Mouse (Mus musculus): ENCODE data around the gene Irf2bpl. TPM values are rescaled to one million over a fixed set of nuclear protein-coding genes. Genes with fewer than 3 reads are reported as not detected.

Irf2bpl gene
- total RNA-seq, 2 experiments from 2014 or later, result 44.7 to 51.8 TPM

DNA sequence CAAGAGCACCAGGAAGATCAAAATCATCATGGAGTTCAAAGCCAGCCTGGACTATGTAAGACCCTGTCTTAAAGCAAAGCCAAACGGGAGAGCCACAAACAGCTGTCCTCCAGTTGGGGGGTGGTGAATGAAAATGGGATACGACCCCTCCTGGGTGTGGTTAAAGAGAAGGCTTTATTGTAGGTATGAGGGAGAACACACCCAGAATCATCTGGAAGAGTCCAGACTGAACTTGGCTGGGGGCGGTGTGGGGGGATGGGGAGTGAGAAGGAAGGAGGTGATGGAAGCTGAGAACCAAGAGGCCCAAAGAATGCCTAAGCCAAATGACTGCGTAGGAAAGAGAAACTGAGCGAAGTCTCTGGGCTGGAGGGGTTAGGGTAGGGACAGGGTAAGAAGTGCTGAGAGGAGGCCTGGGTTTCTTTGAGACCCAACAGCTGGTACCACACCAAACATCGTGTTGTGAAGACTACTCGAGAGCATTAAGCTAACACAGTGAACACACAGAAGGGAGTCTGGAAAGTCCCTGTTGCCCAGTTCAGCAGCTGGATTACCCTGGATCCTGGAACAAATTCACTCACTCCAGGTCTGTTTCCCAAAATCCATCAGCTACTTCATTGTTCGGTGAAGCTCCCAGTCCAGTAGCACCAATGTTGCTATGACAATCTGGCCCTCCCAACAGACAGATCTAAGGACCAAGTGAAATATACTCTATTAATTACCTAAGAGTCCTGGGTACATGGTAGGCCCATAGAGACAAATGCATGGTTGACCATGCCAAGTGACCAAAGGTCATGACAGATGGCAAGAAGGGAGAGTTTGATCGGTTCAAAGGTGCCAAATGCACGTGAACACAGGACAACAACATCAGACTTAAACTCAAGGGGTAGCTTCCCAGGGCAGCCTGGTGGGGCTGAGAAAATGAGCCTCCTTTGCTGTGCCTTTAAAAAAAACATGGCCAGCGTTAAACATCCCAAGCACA lies 19.5 kb upstream of the Irf2bpl start:
- DNase-seq, result no peak
- intact Hi-C loops (cut with DNase I), result no loop called here

DNA sequence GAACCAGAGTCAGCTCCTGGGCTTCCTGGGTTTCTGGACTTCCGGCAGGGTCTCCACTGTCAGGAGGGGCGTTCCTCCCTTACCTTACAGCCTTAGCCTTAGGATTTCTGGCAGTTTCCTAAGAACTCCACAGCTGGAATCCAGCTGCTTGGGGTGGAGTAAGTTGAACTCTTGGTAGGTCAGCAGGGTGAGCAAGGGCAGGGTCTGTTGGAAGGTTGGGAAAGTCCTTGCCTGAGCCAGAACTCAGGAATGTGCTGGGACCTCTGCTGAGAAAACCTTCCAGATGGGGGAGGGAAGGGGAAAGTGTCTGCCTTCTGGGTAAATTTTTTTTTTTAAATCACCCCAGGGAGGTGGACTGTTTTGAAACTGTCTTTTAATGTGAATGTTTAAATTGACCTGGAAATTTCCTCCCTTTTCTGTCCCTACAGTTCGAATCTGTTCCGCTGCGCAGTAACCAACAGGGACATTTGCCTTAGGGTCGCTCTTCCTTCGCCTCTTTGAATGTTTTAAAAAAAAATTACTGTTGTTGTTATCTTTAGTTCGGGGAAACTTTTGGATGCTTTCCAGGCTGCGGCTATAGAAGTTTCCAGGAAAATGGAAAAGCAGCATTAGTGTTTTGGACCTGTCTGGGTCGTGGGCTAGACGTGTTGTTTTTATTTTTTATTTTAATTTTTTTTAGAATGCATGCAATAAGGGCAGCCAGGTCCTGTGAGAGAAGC lies 15.0 kb upstream of the Irf2bpl start:
- intact Hi-C loops (cut with DNase I), result no loop called here
- DNase-seq, result peak; percentile 54 to 75

- DNase-seq, result no peak
- intact Hi-C loops (cut with DNase I), result no loop called here
Measured at GRCm38 (mm10) chr12:86898448-86898847, 13.8 kb upstream of the Irf2bpl start.

- intact Hi-C loops (cut with DNase I), result no loop called here
- peak in 1 of 2 experiments; percentile 33 for DNase-seq
Measured at GRCm38 (mm10) chr12:86897769-86898273, 13.2 kb upstream of the Irf2bpl start.

DNA sequence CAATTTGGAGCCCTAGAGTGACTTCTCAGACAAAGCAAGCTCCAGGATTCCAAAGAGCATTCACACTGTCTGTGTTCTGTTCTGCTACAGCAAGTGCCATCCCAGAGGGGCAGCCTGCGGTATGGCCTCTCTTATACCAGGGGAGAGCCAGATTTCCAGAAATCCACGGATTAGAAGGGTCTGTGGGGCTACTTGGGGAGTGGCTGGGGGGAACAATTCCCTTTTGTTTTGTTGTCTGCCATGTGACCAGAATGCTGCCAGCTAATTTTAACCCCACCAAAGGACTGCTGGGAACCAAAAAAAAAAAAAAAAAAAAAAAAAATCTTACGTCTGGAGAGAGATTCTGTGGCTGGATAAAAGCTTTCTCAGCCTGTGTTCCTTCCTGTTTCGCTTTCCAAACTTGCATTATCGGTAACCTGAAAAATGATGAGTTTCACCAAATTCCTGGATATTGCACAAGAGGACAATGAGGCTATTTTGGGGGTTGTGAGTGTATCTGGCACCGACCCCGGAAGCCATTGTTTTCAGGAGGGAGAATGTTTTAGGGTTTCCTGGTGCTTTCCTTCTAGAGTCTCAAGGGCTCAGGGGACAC lies 12.4 kb upstream of the Irf2bpl start:
- DNase-seq, result peak in 1 of 2 experiments; percentile 68
- intact Hi-C loops (cut with DNase I), result no loop called here

GRCm38 (mm10) chr12:86896441-86896890 lies 11.9 kb upstream of the Irf2bpl start:
- DNase-seq, result peak in 1 of 2 experiments; percentile 47
- intact Hi-C loops (cut with DNase I), result no loop called here

DNA sequence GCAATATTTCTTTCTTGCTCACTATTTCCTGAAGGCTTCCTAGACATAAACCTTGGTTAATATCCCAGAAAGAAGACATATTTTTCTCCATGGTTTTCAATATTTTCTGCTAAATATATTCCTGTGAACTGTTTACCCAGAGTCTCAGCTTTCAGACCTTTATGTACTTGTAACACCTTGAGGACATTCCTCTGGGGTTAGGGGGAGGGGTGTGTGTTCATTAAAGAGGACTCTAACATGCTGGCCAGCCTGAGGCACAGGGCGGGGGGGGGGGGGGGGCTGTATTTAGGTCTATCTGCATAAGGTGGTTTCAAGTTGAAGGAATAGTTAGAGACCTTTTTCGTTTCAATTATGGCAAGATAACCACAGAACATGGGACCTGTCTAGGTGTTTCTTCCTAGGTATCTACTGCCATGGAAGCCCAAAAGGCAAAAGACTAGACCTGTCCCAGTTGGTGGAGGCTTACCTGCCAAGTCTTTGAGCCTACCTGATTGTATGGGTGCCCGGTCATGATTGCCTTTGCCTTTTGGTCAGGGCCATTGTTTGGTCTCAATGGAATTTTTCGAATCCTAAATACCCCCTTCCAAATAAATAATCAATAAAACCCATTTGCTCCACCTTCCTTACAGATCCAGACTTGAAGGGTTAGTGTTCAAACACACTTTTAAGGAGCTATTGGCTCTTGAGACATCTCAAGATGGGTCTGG lies 11.3 kb upstream of the Irf2bpl start:
- peak in 1 of 2 experiments; percentile 10 for DNase-seq
- intact Hi-C loops (cut with DNase I), result no loop called here

DNA sequence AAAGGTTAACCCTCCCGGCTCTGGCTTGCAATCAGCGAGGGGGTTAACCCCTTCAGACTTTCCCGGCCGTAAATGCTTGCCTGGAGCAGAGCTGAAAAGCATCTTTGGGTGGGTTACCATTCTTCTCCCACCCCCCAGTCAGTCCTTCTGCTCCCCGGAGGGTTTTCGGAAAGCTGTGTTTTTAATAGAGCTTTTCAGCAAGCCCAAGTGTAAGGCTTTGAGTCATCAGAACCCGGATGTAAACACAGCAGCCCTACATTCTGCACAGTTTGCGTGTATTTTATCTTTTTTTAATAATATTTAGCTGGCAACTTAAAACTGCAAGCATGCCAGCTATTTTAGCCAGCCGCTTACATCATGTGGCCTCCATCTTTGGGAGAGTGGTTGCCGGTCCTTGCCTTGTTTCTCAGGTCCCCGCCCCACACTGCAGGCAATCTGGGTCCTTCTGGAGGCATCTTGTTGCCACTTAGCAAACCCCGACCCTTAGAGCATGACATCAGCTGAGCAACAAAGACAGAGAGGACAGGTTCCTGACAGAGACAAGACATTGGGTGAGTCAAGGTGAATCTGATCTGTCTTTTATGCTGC lies 10.3 kb upstream of the Irf2bpl start:
- intact Hi-C loops (cut with DNase I), result no loop called here
- peak in 1 of 2 experiments; percentile 61 for DNase-seq

DNA sequence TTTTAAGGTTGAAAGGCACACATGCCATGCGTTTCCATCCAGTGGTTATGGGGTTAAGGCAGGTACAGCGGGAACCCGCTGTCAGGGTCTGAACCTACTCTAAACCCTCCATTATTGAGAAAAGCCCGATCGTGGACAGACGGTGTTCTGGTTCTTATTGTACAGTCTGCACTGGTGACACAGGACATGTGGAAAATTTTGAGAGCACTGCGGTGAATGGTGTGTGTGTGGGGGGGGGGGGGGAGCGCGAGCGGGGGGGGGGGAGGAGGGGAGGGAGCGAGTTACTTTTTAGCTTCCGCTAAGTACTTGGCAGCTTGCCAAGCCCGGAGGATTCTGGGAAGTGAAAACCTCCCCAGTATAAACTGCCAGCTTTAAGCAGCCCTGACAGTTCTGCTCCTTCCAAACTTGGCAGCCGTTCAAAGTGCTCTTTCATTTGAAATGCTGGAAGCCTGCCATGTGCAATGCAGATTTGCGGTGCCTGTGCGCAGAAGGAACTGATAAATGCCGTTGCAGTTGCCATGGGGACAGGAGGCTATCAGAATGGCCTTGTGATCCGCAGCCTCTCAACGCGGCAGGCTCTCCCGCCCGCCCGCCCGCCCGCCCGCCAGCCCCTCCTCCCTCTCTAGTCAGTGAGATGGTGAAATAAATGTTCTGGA lies 9.7 kb upstream of the Irf2bpl start:
- intact Hi-C loops (cut with DNase I), result no loop called here
- DNase-seq, result peak; percentile 97 to 98

DNA sequence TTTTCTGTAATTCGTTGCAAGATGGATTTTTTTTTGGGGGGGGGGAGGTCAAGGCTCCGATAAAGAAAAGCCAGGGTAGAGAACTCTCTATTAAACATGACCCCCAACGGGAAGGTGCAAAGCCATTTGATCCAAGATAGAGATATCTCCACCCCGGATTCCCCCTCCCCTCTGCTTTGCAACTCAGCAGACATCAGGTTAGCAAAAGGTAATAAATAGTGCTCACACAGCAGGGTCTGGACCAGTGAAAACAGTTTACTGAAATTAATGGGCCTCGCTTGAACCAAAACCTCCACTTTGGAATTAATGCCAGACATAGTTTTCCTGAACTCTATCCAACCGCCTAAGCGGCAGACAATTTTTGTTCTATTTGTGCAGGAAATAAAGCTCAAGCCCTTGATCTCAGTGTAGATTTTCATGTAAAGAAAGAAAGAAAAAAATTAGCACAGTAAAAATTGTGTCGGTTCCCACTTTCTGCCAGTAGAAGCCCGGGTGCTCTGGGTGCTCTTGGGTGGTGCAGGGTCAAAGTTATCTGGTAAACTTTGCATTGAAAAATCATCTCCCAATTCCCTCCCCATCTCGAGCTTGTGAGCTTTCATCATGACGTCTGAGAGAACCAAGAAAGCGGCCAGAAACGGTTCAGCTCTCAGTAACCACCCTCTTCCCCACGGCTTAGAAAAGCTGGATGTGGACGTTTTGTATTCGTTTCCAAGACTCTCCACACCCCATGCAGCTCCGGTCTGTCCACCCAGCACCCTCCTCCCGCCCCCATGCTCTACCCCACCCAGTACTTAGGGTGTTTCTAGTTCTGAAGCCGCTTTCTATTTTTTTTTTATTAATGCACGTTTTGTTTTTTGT lies 9.0 kb upstream of the Irf2bpl start:
- DNase-seq, result peak in 1 of 2 experiments; percentile 59
- intact Hi-C loops (cut with DNase I), result no loop called here

DNA sequence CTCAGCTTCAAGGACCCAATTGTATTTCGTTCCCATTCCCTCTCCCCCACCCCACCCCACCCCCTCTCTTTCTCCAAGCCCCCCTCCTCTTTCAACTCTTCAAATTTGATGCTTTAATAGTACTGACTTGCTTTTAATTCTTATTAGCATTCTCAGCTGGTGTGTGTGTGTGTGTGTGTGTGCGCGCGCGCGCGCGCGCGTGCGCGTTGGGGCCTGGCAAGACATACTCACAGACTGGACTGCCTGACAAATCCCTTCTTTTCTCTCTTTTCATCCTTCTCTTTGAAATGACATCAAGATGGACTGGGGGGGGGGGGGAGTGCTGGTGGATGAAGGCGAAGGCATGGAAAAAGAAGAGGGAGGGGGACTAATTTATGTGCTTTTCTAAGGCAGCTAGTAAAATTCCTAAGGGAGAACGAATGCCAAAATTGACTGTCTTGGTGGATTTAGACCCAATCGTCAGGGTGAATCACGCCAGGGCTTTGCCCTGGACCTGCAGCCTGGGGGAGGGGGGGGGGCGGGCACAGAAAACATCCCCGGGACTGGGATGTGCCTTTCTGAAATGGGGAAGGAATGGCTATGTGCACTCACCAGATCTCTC lies 8.2 kb upstream of the Irf2bpl start:
- intact Hi-C loops (cut with DNase I), result no loop called here
- DNase-seq, result peak in 1 of 2 experiments; percentile 47

DNA sequence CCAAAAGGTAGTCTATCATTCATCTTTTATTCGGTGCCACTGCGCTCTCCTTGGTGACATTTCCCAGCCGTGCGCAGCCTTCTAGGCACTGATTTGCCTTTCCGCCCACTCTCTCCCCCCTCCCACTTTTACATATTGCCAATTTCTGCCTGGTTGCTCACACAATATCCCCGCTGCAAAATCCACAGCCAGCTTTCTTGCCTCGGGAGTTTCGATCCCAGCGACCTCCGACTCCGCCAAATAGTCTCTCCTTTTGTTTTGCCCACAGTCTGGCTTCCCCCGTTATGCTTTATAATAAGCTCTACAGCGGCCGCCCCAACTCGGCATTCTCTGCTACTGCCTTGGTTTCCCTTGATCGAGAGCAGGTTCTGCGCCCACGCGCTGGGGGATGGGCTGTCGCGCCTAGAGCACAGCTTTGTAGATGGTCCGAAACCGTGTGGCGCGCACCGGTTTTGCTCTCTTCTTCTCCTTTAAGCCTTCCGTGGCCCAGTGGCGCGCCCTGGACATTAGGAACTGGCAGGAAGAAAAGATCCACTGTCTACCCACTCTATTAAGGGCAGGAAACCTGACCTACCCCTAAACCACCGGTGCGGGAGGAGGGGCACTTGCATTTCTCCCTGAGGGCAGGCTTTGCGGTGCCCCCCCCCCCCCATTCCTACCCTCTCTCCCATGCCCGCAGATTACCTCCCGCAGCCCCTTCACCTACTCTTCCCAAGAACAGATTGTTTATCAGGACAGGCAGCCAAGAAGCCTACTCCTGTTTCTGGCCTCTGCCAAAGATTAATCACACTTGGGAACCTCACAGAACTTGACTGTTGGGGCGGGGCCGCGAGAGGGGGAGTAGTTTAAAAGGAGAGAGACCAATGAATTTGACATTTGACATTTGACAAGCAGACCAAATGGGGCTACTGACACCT lies 7.4 kb upstream of the Irf2bpl start:
- intact Hi-C loops (cut with DNase I), result no loop called here
- peak; percentile 82 to 86 for DNase-seq

- intact Hi-C loops (cut with DNase I), result no loop called here
- no peak for DNase-seq
Measured at GRCm38 (mm10) chr12:86891454-86891785, 6.8 kb upstream of the Irf2bpl start.

DNA sequence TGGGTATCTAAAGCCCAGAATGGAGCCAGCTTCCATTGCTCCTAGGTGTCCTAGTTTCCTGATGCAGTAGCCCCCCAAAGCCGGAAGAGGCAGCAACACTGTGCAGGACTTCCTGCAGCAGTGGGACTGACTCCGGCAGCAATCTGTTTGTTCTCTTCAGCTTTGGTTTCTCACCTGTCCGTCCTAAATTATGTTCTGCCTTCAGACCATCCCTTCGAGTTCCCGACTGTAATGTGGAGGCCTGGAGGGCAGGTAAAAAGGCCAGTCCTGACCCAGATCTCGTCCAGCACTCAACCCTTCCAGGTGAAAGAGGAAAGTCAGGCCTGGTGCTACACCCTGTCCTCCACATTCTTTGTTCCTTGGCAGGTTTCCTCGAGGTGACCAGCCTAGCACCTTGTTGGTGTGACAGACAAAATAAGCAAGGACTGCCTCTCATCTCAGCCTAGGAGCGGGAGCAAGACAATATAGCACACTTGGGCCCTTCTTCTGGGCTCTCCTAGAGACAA lies 6.3 kb upstream of the Irf2bpl start:
- DNase-seq, result peak in 1 of 2 experiments; percentile 36
- intact Hi-C loops (cut with DNase I), result no loop called here

GRCm38 (mm10) chr12:86890091-86890720 lies 5.6 kb upstream of the Irf2bpl start:
- intact Hi-C loops (cut with DNase I), result no loop called here
- no peak for DNase-seq

DNA sequence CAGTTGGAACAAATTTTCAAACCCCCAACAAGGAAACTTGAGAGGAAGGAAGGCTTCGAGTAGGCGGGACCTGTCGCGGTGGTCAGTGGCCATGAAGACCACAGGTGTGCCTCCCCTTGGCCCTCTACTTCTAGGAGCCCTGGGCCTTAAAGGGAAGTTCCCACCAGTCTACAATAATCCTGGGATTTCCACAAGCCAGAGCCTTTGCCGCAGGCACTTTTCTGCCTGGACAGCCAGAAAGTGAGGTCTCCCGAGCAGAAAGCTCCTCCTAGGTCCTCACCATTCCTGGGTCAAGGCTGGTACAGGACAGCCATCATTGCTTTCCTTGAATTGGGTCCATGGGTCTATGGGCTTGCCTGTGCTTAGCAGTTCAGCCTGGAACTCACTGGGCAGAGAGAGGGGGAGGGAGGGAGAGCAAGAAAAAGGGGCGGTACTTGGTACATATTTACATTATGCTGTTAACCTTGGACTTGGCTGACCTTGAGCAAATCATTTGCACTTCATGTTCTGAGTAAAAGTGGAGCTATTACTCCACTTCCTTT lies 4.6 kb upstream of the Irf2bpl start:
- intact Hi-C loops (cut with DNase I), result no loop called here
- DNase-seq, result peak in 1 of 2 experiments; percentile 50
